Mouse (Mus musculus) ovary, adult 18-20 months (tissue): ENCODE data around the gene Nf2.
"Not testable (repeated sequence)": the region's sequence is repeated elsewhere in the genome, so short reads cannot be mapped to it uniquely, and the experiment has no call there.

Experiments used
- DNase-seq: peaks from one replicate; pipeline ENCODE4 v3.0.0; 2022; ENCODE audit warnings: low spot score, mixed read lengths

The Nf2 gene

GRCm38 (mm10) chr11:4837342-4837741 is 12.0 kb downstream of the Nf2 start:
- no peak for DNase-seq

- DNase-seq, result no peak
Measured at GRCm38 (mm10) chr11:4836755-4837154, 12.6 kb downstream of the Nf2 start.

- peak; percentile 34 for DNase-seq
Measured at GRCm38 (mm10) chr11:4835436-4835835, 13.9 kb downstream of the Nf2 start.

- DNase-seq, result no peak
Measured at GRCm38 (mm10) chr11:4833295-4833939, 15.9 kb downstream of the Nf2 start.

- DNase-seq, result no peak
Measured at GRCm38 (mm10) chr11:4831066-4831465, 18.3 kb downstream of the Nf2 start.

- no peak for DNase-seq
Measured at GRCm38 (mm10) chr11:4827916-4828315, 21.4 kb downstream of the Nf2 start.

GRCm38 (mm10) chr11:4827340-4827739 is 22.0 kb downstream of the Nf2 start:
- no peak for DNase-seq

- DNase-seq, result no peak
Measured at GRCm38 (mm10) chr11:4826152-4826778, 23.1 kb downstream of the Nf2 start.

- DNase-seq, result no peak
Measured at GRCm38 (mm10) chr11:4823655-4824312, 25.6 kb downstream of the Nf2 start.

- DNase-seq, result not testable (repeated sequence)
Measured at GRCm38 (mm10) chr11:4822446-4822842, 26.9 kb downstream of the Nf2 start.

- DNase-seq, result no peak
Measured at GRCm38 (mm10) chr11:4821492-4822445, 27.6 kb downstream of the Nf2 start.

GRCm38 (mm10) chr11:4814507-4815450 is 34.6 kb downstream of the Nf2 start:
- DNase-seq, result no peak

- no peak for DNase-seq
Measured at GRCm38 (mm10) chr11:4808311-4808710, 41.0 kb downstream of the Nf2 start.

GRCm38 (mm10) chr11:4806031-4806715 is 43.2 kb downstream of the Nf2 start:
- no peak for DNase-seq

GRCm38 (mm10) chr11:4804921-4805562 is 44.3 kb downstream of the Nf2 start:
- DNase-seq, result no peak

GRCm38 (mm10) chr11:4803951-4804350 is 45.4 kb downstream of the Nf2 start:
- DNase-seq, result no peak

- DNase-seq, result no peak
Measured at GRCm38 (mm10) chr11:4803426-4803825, 45.9 kb downstream of the Nf2 start.

- DNase-seq, result no peak
Measured at GRCm38 (mm10) chr11:4803008-4803407, 46.3 kb downstream of the Nf2 start.

GRCm38 (mm10) chr11:4802401-4802800 is 46.9 kb downstream of the Nf2 start:
- DNase-seq, result not testable (repeated sequence)

- no peak for DNase-seq
Measured at GRCm38 (mm10) chr11:4800654-4801053, 48.7 kb downstream of the Nf2 start.
